Mouse (Mus musculus): ENCODE measurements around the gene Mcat. TPM values are rescaled to one million over a fixed set of nuclear protein-coding genes. Genes with fewer than 3 reads are reported as not detected.

The Mcat gene
- 31.8 and 35.9 TPM in 2 replicates for polyA plus RNA-seq (2015; fragmentation: Nextera tagmentation; extraction: Ambion mirVana)

GRCm38 (mm10) chr15:83563327-83563856, at the start of gene Mcat, which contains the start of gene Tspo:
TSS of gene Mcat (minus strand) at chr15:83563787.
TSS of gene Tspo (plus strand) at chr15:83563592.
- no peak within 1 kb of the TSS for H3K27ac ChIP-seq
- H3K4me1 ChIP-seq (replicated peaks) = peaks cover 21% of the 10 kb centered on the region
- WGBS = under 1% methylated on average over 27 of the region's 28 CpGs
- H3K4me3 ChIP-seq (replicated peaks) = peak within 1 kb of the TSS; percentile 37
- ATAC-seq = peak; percentile 60; the same call in 1 of the 2 replicates
- H3K4me2 ChIP-seq (replicated peaks) = peak within 1 kb of the TSS; percentile 73
- no peaks in the 10 kb centered on the region for H3K36me3 ChIP-seq
- H3K9me3 ChIP-seq = no peaks in the 10 kb centered on the region
- peaks cover 34% of the 10 kb centered on the region for H3K27me3 ChIP-seq
- peak within 1 kb of the TSS; percentile 54 for H3K9ac ChIP-seq (replicated peaks)

- H3K27me3 ChIP-seq = no peaks in the 10 kb centered on the region
- no peak overlapping the region for H3K27ac ChIP-seq
- ATAC-seq = 0 out of 2 replicates have a peak, but pooled peaks have one; percentile 25
- H3K36me3 ChIP-seq = peaks cover 10% of the 10 kb centered on the region
- H3K9me3 ChIP-seq = no peaks in the 10 kb centered on the region
- no peak overlapping the region for H3K4me2 ChIP-seq (replicated peaks)
- H3K9ac ChIP-seq (replicated peaks) = no peak overlapping the region
- no peaks in the 10 kb centered on the region for H3K4me1 ChIP-seq (replicated peaks)
- H3K4me3 ChIP-seq (replicated peaks) = no peak overlapping the region
- 56% methylated on average over 15 of the region's 15 CpGs for WGBS
Observed at GRCm38 (mm10) chr15:83607115-83607802, 43.7 kb upstream of the Mcat start.

GRCm38 (mm10) chr15:83606700-83607099, 43.1 kb upstream of the Mcat start:
- no peak for ATAC-seq
- Histone ChIP-seq H3K4me2 (replicated peaks) (no peak overlapping the region), H3K4me1 (replicated peaks) (no peaks in the 10 kb centered on the region), H3K9ac (replicated peaks) (no peak overlapping the region), H3K36me3 (peaks cover 6% of the 10 kb centered on the region; the same call in 1 of the 2 replicates), H3K9me3 (no peaks in the 10 kb centered on the region), H3K27me3 (no peaks in the 10 kb centered on the region), H3K4me3 (replicated peaks) (no peak overlapping the region), H3K27ac (no peak overlapping the region)
- 92% methylated on average over 8 of the region's 8 CpGs for WGBS

GRCm38 (mm10) chr15:83606216-83606615, 42.6 kb upstream of the Mcat start:
- 92% methylated on average over 11 of the region's 11 CpGs for WGBS
- no peaks in the 10 kb centered on the region for H3K4me1 ChIP-seq (replicated peaks)
- no peak overlapping the region for H3K9ac ChIP-seq (replicated peaks)
- ATAC-seq = no peak
- H3K4me3 ChIP-seq (replicated peaks) = no peak overlapping the region
- H3K27ac ChIP-seq = no peak overlapping the region
- H3K9me3 ChIP-seq = no peaks in the 10 kb centered on the region
- no peaks in the 10 kb centered on the region for H3K27me3 ChIP-seq
- peaks cover 5% of the 10 kb centered on the region; the same call in 1 of the 2 replicates for H3K36me3 ChIP-seq
- H3K4me2 ChIP-seq (replicated peaks) = no peak overlapping the region

- no peak overlapping the region for H3K27ac ChIP-seq
- no peak overlapping the region for H3K4me3 ChIP-seq (replicated peaks)
- peaks cover 3% of the 10 kb centered on the region; the same call in 1 of the 2 replicates for H3K36me3 ChIP-seq
- no peaks in the 10 kb centered on the region for H3K9me3 ChIP-seq
- H3K9ac ChIP-seq (replicated peaks) = no peak overlapping the region
- no peak for ATAC-seq
- H3K4me2 ChIP-seq (replicated peaks) = no peak overlapping the region
- WGBS = 96% methylated on average over 7 of the region's 7 CpGs
- H3K4me1 ChIP-seq (replicated peaks) = no peaks in the 10 kb centered on the region
- no peaks in the 10 kb centered on the region for H3K27me3 ChIP-seq
Observed at GRCm38 (mm10) chr15:83603426-83603825, 39.8 kb upstream of the Mcat start.

GRCm38 (mm10) chr15:83603046-83603396, 39.4 kb upstream of the Mcat start:
- no peaks in the 10 kb centered on the region for H3K4me1 ChIP-seq (replicated peaks)
- no peak overlapping the region for H3K4me2 ChIP-seq (replicated peaks)
- peaks cover 2% of the 10 kb centered on the region; the same call in 1 of the 2 replicates for H3K36me3 ChIP-seq
- H3K9me3 ChIP-seq = no peaks in the 10 kb centered on the region
- no peak overlapping the region for H3K4me3 ChIP-seq (replicated peaks)
- H3K27ac ChIP-seq = no peak overlapping the region
- no peak overlapping the region for H3K9ac ChIP-seq (replicated peaks)
- WGBS = 90% methylated on average over 1 of the region's 1 CpGs
- H3K27me3 ChIP-seq = no peaks in the 10 kb centered on the region
- no peak for ATAC-seq

- H3K27ac ChIP-seq = no peak overlapping the region
Observed at GRCm38 (mm10) chr15:83602372-83603045, 38.9 kb upstream of the Mcat start.

GRCm38 (mm10) chr15:83601185-83601584, 37.6 kb upstream of the Mcat start:
- H3K4me3 ChIP-seq (replicated peaks) = no peak overlapping the region
- H3K27ac ChIP-seq = no peak overlapping the region
- no peaks in the 10 kb centered on the region for H3K4me1 ChIP-seq (replicated peaks)
- no peaks in the 10 kb centered on the region for H3K27me3 ChIP-seq
- H3K9me3 ChIP-seq = no peaks in the 10 kb centered on the region
- no peak for ATAC-seq
- WGBS = 78% methylated on average over 4 of the region's 4 CpGs
- H3K36me3 ChIP-seq = no peaks in the 10 kb centered on the region
- no peak overlapping the region for H3K9ac ChIP-seq (replicated peaks)
- H3K4me2 ChIP-seq (replicated peaks) = no peak overlapping the region

More at GRCm38 (mm10) chr15:83602372-83603045, 38.9 kb upstream of the Mcat start:
- Histone ChIP-seq H3K36me3 (peaks cover 2% of the 10 kb centered on the region; the same call in 1 of the 2 replicates), H3K4me3 (replicated peaks) (no peak overlapping the region), H3K9ac (replicated peaks) (no peak overlapping the region), H3K4me2 (replicated peaks) (no peak overlapping the region), H3K9me3 (no peaks in the 10 kb centered on the region), H3K4me1 (replicated peaks) (no peaks in the 10 kb centered on the region), H3K27me3 (no peaks in the 10 kb centered on the region)
- WGBS = 84% methylated on average over 13 of the region's 13 CpGs
- no peak for ATAC-seq

- Histone ChIP-seq H3K9me3 (no peaks in the 10 kb centered on the region), H3K4me2 (replicated peaks) (no peak overlapping the region), H3K27ac (no peak overlapping the region), H3K4me1 (replicated peaks) (peaks cover 28% of the 10 kb centered on the region), H3K4me3 (replicated peaks) (no peak overlapping the region), H3K27me3 (no peaks in the 10 kb centered on the region), H3K9ac (replicated peaks) (no peak overlapping the region), H3K36me3 (no peaks in the 10 kb centered on the region)
- WGBS = 89% methylated on average over 4 of the region's 4 CpGs
- ATAC-seq = no peak
Observed at GRCm38 (mm10) chr15:83596833-83597232, 33.2 kb upstream of the Mcat start.

- H3K9ac ChIP-seq (replicated peaks) = no peak overlapping the region
- H3K27ac ChIP-seq = no peak overlapping the region
- peaks cover 10% of the 10 kb centered on the region; the same call in 1 of the 2 replicates for H3K36me3 ChIP-seq
- H3K27me3 ChIP-seq = no peaks in the 10 kb centered on the region
- peak overlapping the region; percentile 82 for H3K4me3 ChIP-seq (replicated peaks)
- no peaks in the 10 kb centered on the region for H3K9me3 ChIP-seq
- peaks cover 34% of the 10 kb centered on the region for H3K4me1 ChIP-seq (replicated peaks)
- peak; percentile 34 for ATAC-seq
- peak overlapping the region; percentile 81 for H3K4me2 ChIP-seq (replicated peaks)
- 38% methylated on average over 7 of the region's 7 CpGs for WGBS
Observed at GRCm38 (mm10) chr15:83595364-83595711, 31.8 kb upstream of the Mcat start.

GRCm38 (mm10) chr15:83594513-83595363, 31.2 kb upstream of the Mcat start, which contains the start of gene Ttll12:
TSS of gene Ttll12 (minus strand) at chr15:83595157.
- peak; percentile 95 for ATAC-seq
- H3K27me3 ChIP-seq = no peaks in the 10 kb centered on the region
- peak within 1 kb of the TSS; percentile 81 for H3K4me2 ChIP-seq (replicated peaks)
- H3K27ac ChIP-seq = peak within 1 kb of the TSS; percentile 66
- H3K9ac ChIP-seq (replicated peaks) = peak within 1 kb of the TSS; percentile 83
- under 1% methylated on average over 68 of the region's 68 CpGs for WGBS
- H3K36me3 ChIP-seq = peaks cover 16% of the 10 kb centered on the region
- no peaks in the 10 kb centered on the region for H3K9me3 ChIP-seq
- H3K4me1 ChIP-seq (replicated peaks) = peaks cover 34% of the 10 kb centered on the region
- peak within 1 kb of the TSS; percentile 82 for H3K4me3 ChIP-seq (replicated peaks)
